Mouse (Mus musculus) stomach, embryonic 15.5 days (tissue): ENCODE results near the gene Mst1. TPM values are rescaled to one million over a fixed set of nuclear protein-coding genes. Genes with fewer than 3 reads are reported as not detected.

Experiments used
- ATAC-seq: fragments of 200-750 bp; cut with Nextera tagmentation; 2 replicates; pipeline ENCODE4 v1.8.0; 2017; ENCODE audit warnings: low read depth, moderate number of reproducible peaks, moderate TSS enrichment; ENCODE audit not compliant: insufficient read depth, low FRiP score
- H3K27ac ChIP-seq: fragments of 300-500 bp; sonication (generic); 2 replicates; pipeline ENCODE4 v1.5.1; 2015; ENCODE audit warnings: mild to moderate bottlenecking, inconsistent platforms
- H3K27me3 ChIP-seq: fragments of 300-500 bp; sonication (generic); replicated peaks from 2 replicates; pipeline ENCODE4 v1.6.1; 2015; ENCODE audit warnings: inconsistent platforms
- H3K36me3 ChIP-seq: fragments of 300-500 bp; sonication (generic); 2 replicates; pipeline ENCODE4 v1.6.1; 2015; ENCODE audit warnings: inconsistent platforms
- H3K4me1 ChIP-seq: fragments of 300-500 bp; sonication (generic); 2 replicates; pipeline ENCODE4 v1.6.1; 2015; ENCODE audit warnings: inconsistent platforms
- H3K4me2 ChIP-seq: fragments of 300-500 bp; sonication (generic); 2 replicates; pipeline ENCODE4 v1.6.1; 2015; ENCODE audit warnings: mild to moderate bottlenecking, inconsistent platforms
- H3K4me3 ChIP-seq: fragments of 300-500 bp; sonication (generic); replicated peaks from 2 replicates; pipeline ENCODE4 v1.5.1; 2015; ENCODE audit warnings: inconsistent platforms
- H3K9ac ChIP-seq: fragments of 300-500 bp; sonication (generic); 2 replicates; pipeline ENCODE4 v1.6.1; 2015; ENCODE audit warnings: inconsistent platforms
- H3K9me3 ChIP-seq: fragments of 300-500 bp; sonication (generic); 2 replicates; pipeline ENCODE4 v1.6.1; 2016; ENCODE audit warnings: inconsistent platforms
- WGBS: fragments of 180-500 bp; shearing (Covaris S2); methylation state at CpG from one replicate; pipeline ENCODE4 v1.1.7; 2015; 5-methylcytosine and 5-hydroxymethylcytosine counted together
- microRNA-seq: library from miRNA; unstranded; fragments of <30 nt; microRNA quantifications from one replicate; pipeline ENCODE4, GENCODE M21; 2016
- polyA plus RNA-seq: library from polyadenylated mRNA; unstranded; fragments of >200 nt; fragmentation: Nextera tagmentation; extraction: Ambion mirVana; gene quantifications from 2 replicates; pipeline ENCODE4 v1.2.1, GENCODE M21; 2015

Gene Mst1
- polyA plus RNA-seq, 1 experiment from 2014 or later: 7.9 TPM

GRCm38 (mm10) chr9:108125731-108126130, 45.5 kb downstream of the Mst1 start:
- no peak for ATAC-seq
- no peak overlapping the region for H3K9ac ChIP-seq

GRCm38 (mm10) chr9:108126436-108127180, 46.4 kb downstream of the Mst1 start:
- Histone ChIP-seq H3K4me2 (no peak overlapping the region), H3K27me3 (no peaks in the 10 kb centered on the region), H3K4me1 (no peaks in the 10 kb centered on the region), H3K9me3 (no peaks in the 10 kb centered on the region), H3K27ac (no peak overlapping the region), H3K36me3 (no peaks in the 10 kb centered on the region), H3K9ac (no peak overlapping the region), H3K4me3 (no peak overlapping the region)
- WGBS: 66% methylated on average over 17 of the region's 17 CpGs
- ATAC-seq: no peak

More at GRCm38 (mm10) chr9:108125731-108126130, 45.5 kb downstream of the Mst1 start:
- no peak overlapping the region for H3K4me3 ChIP-seq
- no peaks in the 10 kb centered on the region for H3K9me3 ChIP-seq
- H3K36me3 ChIP-seq: no peaks in the 10 kb centered on the region
- no peak overlapping the region for H3K4me2 ChIP-seq
- H3K27ac ChIP-seq: no peak overlapping the region
- WGBS: 85% methylated on average over 8 of the region's 8 CpGs
- H3K4me1 ChIP-seq: no peaks in the 10 kb centered on the region
- H3K27me3 ChIP-seq: no peaks in the 10 kb centered on the region

GRCm38 (mm10) chr9:108128248-108128647, 48.0 kb downstream of the Mst1 start:
- Histone ChIP-seq H3K9me3 (no peaks in the 10 kb centered on the region), H3K27me3 (no peaks in the 10 kb centered on the region), H3K9ac (no peak overlapping the region), H3K36me3 (no peaks in the 10 kb centered on the region), H3K4me1 (no peaks in the 10 kb centered on the region), H3K4me3 (no peak overlapping the region), H3K4me2 (no peak overlapping the region), H3K27ac (no peak overlapping the region)
- WGBS: 79% methylated on average over 11 of the region's 11 CpGs
- ATAC-seq: no peak

GRCm38 (mm10) chr9:108129042-108129948, 49.1 kb downstream of the Mst1 start:
- no peak for ATAC-seq
- no peaks in the 10 kb centered on the region for H3K36me3 ChIP-seq
- H3K9ac ChIP-seq: no peak overlapping the region
- H3K4me3 ChIP-seq: no peak overlapping the region
- H3K4me2 ChIP-seq: no peak overlapping the region
- H3K27me3 ChIP-seq: no peaks in the 10 kb centered on the region
- no peaks in the 10 kb centered on the region for H3K9me3 ChIP-seq
- WGBS: 73% methylated on average over 13 of the region's 13 CpGs
- H3K27ac ChIP-seq: no peak overlapping the region
- no peaks in the 10 kb centered on the region for H3K4me1 ChIP-seq

- H3K4me2 ChIP-seq: no peak overlapping the region
- no peak overlapping the region for H3K27ac ChIP-seq
- 79% methylated on average over 5 of the region's 5 CpGs for WGBS
- H3K9me3 ChIP-seq: no peaks in the 10 kb centered on the region
- H3K36me3 ChIP-seq: no peaks in the 10 kb centered on the region
- H3K4me1 ChIP-seq: no peaks in the 10 kb centered on the region
- ATAC-seq: no peak
- no peak overlapping the region for H3K4me3 ChIP-seq
- H3K9ac ChIP-seq: no peak overlapping the region
- no peaks in the 10 kb centered on the region for H3K27me3 ChIP-seq
Observed at GRCm38 (mm10) chr9:108131502-108131901, 51.3 kb downstream of the Mst1 start.

- Histone ChIP-seq H3K36me3 (no peaks in the 10 kb centered on the region), H3K27me3 (no peaks in the 10 kb centered on the region), H3K27ac (no peak overlapping the region), H3K4me3 (no peak overlapping the region), H3K4me1 (0 out of 2 replicates have a peak, but pooled peaks cover 2% of the 10 kb centered on the region), H3K9ac (no peak overlapping the region), H3K4me2 (no peak overlapping the region), H3K9me3 (no peaks in the 10 kb centered on the region)
- 89% methylated on average over 3 of the region's 3 CpGs for WGBS
- ATAC-seq: no peak
Observed at GRCm38 (mm10) chr9:108132373-108132772, 52.1 kb downstream of the Mst1 start.

GRCm38 (mm10) chr9:108133478-108133877, 53.2 kb downstream of the Mst1 start:
- Histone ChIP-seq H3K36me3 (no peaks in the 10 kb centered on the region), H3K4me1 (peaks cover 7% of the 10 kb centered on the region; the same call in 1 of the 2 replicates), H3K27ac (no peak overlapping the region), H3K4me3 (no peak overlapping the region), H3K9me3 (no peaks in the 10 kb centered on the region), H3K4me2 (no peak overlapping the region), H3K27me3 (no peaks in the 10 kb centered on the region), H3K9ac (no peak overlapping the region)
- WGBS: 54% methylated on average over 1 of the region's 1 CpGs
- ATAC-seq: no peak

Small RNAs within 50 kb of the gene (microRNA-seq; reads per million reads assigned to microRNA genes)
- gene Gm47303 (not detected), gene Mir7088 (not detected)

Other genes with a start within 250 kb of the Mst1 start
- gene Rbm6, start 207.2 kb upstream of the Mst1 start, polyA plus RNA-seq: 67.4 and 76.2 TPM in 2 replicates
- 19.4 and 21.0 TPM in 2 replicates for gene Mon1a, start 192.3 kb upstream of the Mst1 start, polyA plus RNA-seq
- 10.8 TPM in 2 replicates for gene Mst1r, start 173.6 kb upstream of the Mst1 start, polyA plus RNA-seq
- gene Actl11, start 152.0 kb upstream of the Mst1 start, polyA plus RNA-seq: not detected in 2 replicates
- gene Camkv, start 144.8 kb upstream of the Mst1 start, polyA plus RNA-seq: 3.0 and 3.1 TPM in 2 replicates
- gene Traip, start 130.3 kb upstream of the Mst1 start, polyA plus RNA-seq: 17.2 and 18.3 TPM in 2 replicates
- gene Uba7, start 104.9 kb upstream of the Mst1 start, polyA plus RNA-seq: 37.0 and 40.2 TPM in 2 replicates
- gene Gm20661, start 97.4 kb upstream of the Mst1 start, polyA plus RNA-seq: 6.1 and 6.9 TPM in 2 replicates
- gene Inka1, start 94.6 kb upstream of the Mst1 start, polyA plus RNA-seq: 47.6 and 54.7 TPM in 2 replicates
- 10.9 and 13.7 TPM in 2 replicates for gene Cdhr4, start 87.9 kb upstream of the Mst1 start, polyA plus RNA-seq
- gene Gm20662, start 84.1 kb upstream of the Mst1 start, polyA plus RNA-seq: 0.46 and 1.1 TPM in 2 replicates
- gene Ip6k1, start 77.9 kb upstream of the Mst1 start, polyA plus RNA-seq: 46.7 and 48.4 TPM in 2 replicates
- gene Gmppb, start 31.2 kb upstream of the Mst1 start, polyA plus RNA-seq: 45.2 and 48.4 TPM in 2 replicates
- gene Amigo3, start 27.3 kb upstream of the Mst1 start, polyA plus RNA-seq: 3.5 and 3.6 TPM in 2 replicates
- 27.5 and 32.7 TPM in 2 replicates for gene Rnf123, start 2.9 kb downstream of the Mst1 start, polyA plus RNA-seq
- 73.7 and 76.1 TPM in 2 replicates for gene Apeh, start 14.2 kb downstream of the Mst1 start, polyA plus RNA-seq
- gene Bsn, start 109.9 kb downstream of the Mst1 start, polyA plus RNA-seq: 2.8 and 3.0 TPM in 2 replicates
- gene Dag1, start 183.5 kb downstream of the Mst1 start, polyA plus RNA-seq: 74.7 and 90.6 TPM in 2 replicates
- gene Nicn1, start 210.0 kb downstream of the Mst1 start, polyA plus RNA-seq: 27.6 and 31.2 TPM in 2 replicates
- gene Amt, start 216.4 kb downstream of the Mst1 start, polyA plus RNA-seq: 21.8 and 22.3 TPM in 2 replicates
- 452 and 455 TPM in 2 replicates for gene Rhoa, start 225.7 kb downstream of the Mst1 start, polyA plus RNA-seq
- gene Tcta, start 225.7 kb downstream of the Mst1 start, polyA plus RNA-seq: 40.0 and 42.1 TPM in 2 replicates